Mouse (Mus musculus): Measurements from ENCODE around the gene Snrnp70.

DNA sequence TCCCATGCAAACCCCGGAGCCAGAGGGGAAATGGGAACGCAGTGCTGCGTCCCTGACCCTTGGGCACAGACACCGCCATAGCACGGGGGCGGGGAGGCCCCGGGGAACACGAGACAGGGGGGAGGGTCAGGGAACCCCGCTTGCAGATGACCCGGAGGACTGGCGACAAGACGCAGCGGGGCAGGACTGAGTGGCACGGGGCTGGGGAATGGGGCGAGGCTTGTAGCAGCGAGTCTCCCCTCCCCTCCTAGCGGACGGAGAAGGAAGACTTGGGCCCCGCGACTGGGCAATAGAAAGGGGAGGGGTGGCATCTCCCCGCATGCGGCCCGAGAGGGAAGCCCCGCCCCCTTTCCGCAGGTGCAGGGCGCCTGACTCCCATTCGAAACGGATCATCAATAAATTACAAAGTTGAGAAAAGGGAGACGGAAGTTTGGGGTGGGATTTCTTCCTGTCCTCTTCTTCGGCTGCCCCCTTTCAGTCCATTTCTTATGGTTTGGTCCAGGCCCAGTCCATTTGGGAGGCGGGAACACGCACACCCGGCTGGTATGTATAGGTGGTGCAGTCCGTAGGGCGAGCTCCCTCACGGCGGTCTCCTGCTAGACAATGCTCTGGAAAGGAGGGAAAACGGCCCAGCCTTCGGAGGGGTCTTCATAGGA lies 56.0 kb downstream of the Snrnp70 start:
- TF ChIP-seq CTCF (IDR thresholded peaks at IDR 0.05; ENCODE audit: low read depth) (peak; percentile 52), EP300 (IDR thresholded peaks at IDR 0.05; ENCODE audit: low read depth) (0 out of 2 replicates have a peak, but pooled peaks have one; percentile 40)

Data from liver, postnatal 0 days (tissue).